Mouse (Mus musculus): ENCODE data around the gene Ttc3. TPM values are rescaled to one million over a fixed set of nuclear protein-coding genes. Genes with fewer than 3 reads are reported as not detected.
"Not testable (repeated sequence)": the region's sequence is repeated elsewhere in the genome, so short reads cannot be mapped to it uniquely, and the experiment has no call there.

Gene Ttc3
- polyA plus RNA-seq, 1 experiment from 2014 or later: 60.3 TPM

DNA sequence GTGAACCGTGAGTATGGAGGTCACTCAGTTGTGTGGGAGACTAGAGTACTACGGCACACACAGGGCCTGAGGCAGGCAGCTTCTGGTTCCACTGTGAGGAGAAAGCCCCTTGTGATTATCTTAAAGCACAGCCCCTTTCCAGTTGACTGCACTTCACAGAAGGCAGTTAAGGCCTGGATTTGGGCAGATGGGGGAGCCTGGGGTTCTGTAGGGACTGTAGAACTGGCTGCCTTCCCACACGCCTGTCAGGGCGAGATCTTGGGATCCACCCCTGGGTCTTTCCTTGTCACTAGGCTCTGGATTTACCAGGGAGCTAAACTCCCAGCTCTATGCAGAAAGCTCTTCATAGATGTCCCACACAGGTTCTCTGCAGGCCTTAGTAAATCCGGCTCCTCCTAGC lies 40.0 kb upstream of the Ttc3 start:
- Histone ChIP-seq H3K9me3 (ENCODE audit: control insufficient read depth, low read length) (no peaks in the 10 kb centered on the region), H3K36me3 (ENCODE audit: control insufficient read depth, insufficient read depth, low read length) (no peaks in the 10 kb centered on the region), H3K4me1 (replicated peaks; ENCODE audit: control insufficient read depth, insufficient read depth) (no peaks in the 10 kb centered on the region), H3K27me3 (ENCODE audit: control insufficient read depth, insufficient read depth, low read length) (no peaks in the 10 kb centered on the region), H3K9ac (ENCODE audit: low read length) (no peak overlapping the region), H3K4me3 (ENCODE audit: low read depth, low read length) (no peak overlapping the region), H3K4me2 (replicated peaks; ENCODE audit: low read depth) (no peak overlapping the region), H3K27ac (replicated peaks) (no peak overlapping the region)
- WGBS: 79% methylated on average over 5 of the region's 5 CpGs
- TF ChIP-seq EP300 (optimal IDR thresholded peaks at IDR 0.05): no peak
- no peak for TF ChIP-seq CTCF (IDR thresholded peaks at IDR 0.05; ENCODE audit: low read depth)
- DNase-seq (ENCODE audit: low spot score): no peak
- no peak for ATAC-seq (ENCODE audit: low FRiP score, low TSS enrichment)

GRCm38 (mm10) chr16:94331233-94331885 lies 39.1 kb upstream of the Ttc3 start:
- H3K4me1 ChIP-seq (replicated peaks; ENCODE audit: control insufficient read depth, insufficient read depth): no peaks in the 10 kb centered on the region
- H3K27me3 ChIP-seq (ENCODE audit: control insufficient read depth, insufficient read depth, low read length): no peaks in the 10 kb centered on the region
- DNase-seq (ENCODE audit: low spot score) (no peak), ATAC-seq (ENCODE audit: low FRiP score, low TSS enrichment) (no peak)
- no peak overlapping the region for H3K9ac ChIP-seq (ENCODE audit: low read length)
- TF ChIP-seq CTCF (IDR thresholded peaks at IDR 0.05; ENCODE audit: low read depth): no peak
- no peak for TF ChIP-seq EP300 (optimal IDR thresholded peaks at IDR 0.05)
- no peak overlapping the region for H3K27ac ChIP-seq (replicated peaks)
- no peak overlapping the region for H3K4me2 ChIP-seq (replicated peaks; ENCODE audit: low read depth)
- H3K36me3 ChIP-seq (ENCODE audit: control insufficient read depth, insufficient read depth, low read length): no peaks in the 10 kb centered on the region
- H3K4me3 ChIP-seq (ENCODE audit: low read depth, low read length): no peak overlapping the region
- H3K9me3 ChIP-seq (ENCODE audit: control insufficient read depth, low read length): no peaks in the 10 kb centered on the region
- 81% methylated on average over 9 of the region's 9 CpGs for WGBS

DNA sequence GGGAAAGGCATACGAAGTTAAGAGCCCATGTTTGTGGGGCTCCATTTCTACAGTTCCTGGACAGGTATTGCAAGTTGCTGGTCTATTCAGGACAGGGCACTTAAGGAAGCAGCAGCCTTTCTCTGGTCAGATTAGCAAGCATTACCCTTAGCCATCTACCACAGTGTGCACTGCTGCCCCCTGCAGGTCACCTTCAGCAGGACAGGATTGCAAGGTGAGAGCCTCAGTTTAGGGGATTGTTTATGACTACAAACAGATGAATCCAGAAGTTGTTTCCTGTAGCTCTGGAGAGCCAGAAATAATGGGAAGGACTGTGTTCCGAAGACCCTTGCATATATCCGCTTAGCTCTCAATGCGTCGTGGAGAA lies 38.5 kb upstream of the Ttc3 start:
- H3K4me2 ChIP-seq (replicated peaks; ENCODE audit: low read depth): no peak overlapping the region
- no peak overlapping the region for H3K27ac ChIP-seq (replicated peaks)
- DNase-seq (ENCODE audit: low spot score): peak; percentile 83
- no peak overlapping the region for H3K9ac ChIP-seq (ENCODE audit: low read length)
- H3K4me3 ChIP-seq (ENCODE audit: low read depth, low read length): no peak overlapping the region
- no peaks in the 10 kb centered on the region for H3K36me3 ChIP-seq (ENCODE audit: control insufficient read depth, insufficient read depth, low read length)
- peak; percentile 53; the same call in 1 of the 2 replicates for ATAC-seq (ENCODE audit: low FRiP score, low TSS enrichment)
- TF ChIP-seq EP300 (optimal IDR thresholded peaks at IDR 0.05): no peak
- peak; percentile 88 for TF ChIP-seq CTCF (IDR thresholded peaks at IDR 0.05; ENCODE audit: low read depth)
- 70% methylated on average over 5 of the region's 5 CpGs for WGBS
- no peaks in the 10 kb centered on the region for H3K27me3 ChIP-seq (ENCODE audit: control insufficient read depth, insufficient read depth, low read length)
- H3K9me3 ChIP-seq (ENCODE audit: control insufficient read depth, low read length): no peaks in the 10 kb centered on the region
- no peaks in the 10 kb centered on the region for H3K4me1 ChIP-seq (replicated peaks; ENCODE audit: control insufficient read depth, insufficient read depth)

DNA sequence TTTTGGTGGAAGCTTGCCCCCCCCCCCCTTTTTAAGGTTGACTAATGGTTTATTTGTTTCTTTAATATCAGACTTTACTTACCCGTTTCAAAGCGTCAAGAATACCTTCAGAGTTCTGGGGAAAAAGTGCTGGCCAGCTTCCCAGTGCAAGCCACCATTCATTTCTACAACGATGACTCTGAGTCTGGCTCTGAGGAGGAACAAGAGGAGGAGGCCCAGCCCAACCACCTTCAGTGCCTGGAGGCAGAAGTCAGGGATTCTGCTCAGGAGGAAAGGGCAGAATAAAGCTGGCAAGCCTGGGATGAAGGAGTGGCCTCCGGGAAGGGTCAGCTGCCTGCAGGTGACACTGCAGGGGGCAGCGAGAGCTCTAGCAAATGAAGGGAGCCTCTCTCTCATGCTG lies 34.8 kb upstream of the Ttc3 start:
- H3K36me3 ChIP-seq (ENCODE audit: control insufficient read depth, insufficient read depth, low read length): no peaks in the 10 kb centered on the region
- DNase-seq (ENCODE audit: low spot score) (no peak), ATAC-seq (ENCODE audit: low FRiP score, low TSS enrichment) (no peak)
- no peak overlapping the region for H3K4me2 ChIP-seq (replicated peaks; ENCODE audit: low read depth)
- H3K27ac ChIP-seq (replicated peaks): no peak overlapping the region
- no peaks in the 10 kb centered on the region for H3K27me3 ChIP-seq (ENCODE audit: control insufficient read depth, insufficient read depth, low read length)
- H3K4me1 ChIP-seq (replicated peaks; ENCODE audit: control insufficient read depth, insufficient read depth): no peaks in the 10 kb centered on the region
- whole genome bisulfite sequencing: 25% methylated on average over 5 of the region's 5 CpGs
- no peaks in the 10 kb centered on the region for H3K9me3 ChIP-seq (ENCODE audit: control insufficient read depth, low read length)
- TF ChIP-seq CTCF (IDR thresholded peaks at IDR 0.05; ENCODE audit: low read depth): no peak
- no peak for TF ChIP-seq EP300 (optimal IDR thresholded peaks at IDR 0.05)
- no peak overlapping the region for H3K4me3 ChIP-seq (ENCODE audit: low read depth, low read length)
- no peak overlapping the region for H3K9ac ChIP-seq (ENCODE audit: low read length)

DNA sequence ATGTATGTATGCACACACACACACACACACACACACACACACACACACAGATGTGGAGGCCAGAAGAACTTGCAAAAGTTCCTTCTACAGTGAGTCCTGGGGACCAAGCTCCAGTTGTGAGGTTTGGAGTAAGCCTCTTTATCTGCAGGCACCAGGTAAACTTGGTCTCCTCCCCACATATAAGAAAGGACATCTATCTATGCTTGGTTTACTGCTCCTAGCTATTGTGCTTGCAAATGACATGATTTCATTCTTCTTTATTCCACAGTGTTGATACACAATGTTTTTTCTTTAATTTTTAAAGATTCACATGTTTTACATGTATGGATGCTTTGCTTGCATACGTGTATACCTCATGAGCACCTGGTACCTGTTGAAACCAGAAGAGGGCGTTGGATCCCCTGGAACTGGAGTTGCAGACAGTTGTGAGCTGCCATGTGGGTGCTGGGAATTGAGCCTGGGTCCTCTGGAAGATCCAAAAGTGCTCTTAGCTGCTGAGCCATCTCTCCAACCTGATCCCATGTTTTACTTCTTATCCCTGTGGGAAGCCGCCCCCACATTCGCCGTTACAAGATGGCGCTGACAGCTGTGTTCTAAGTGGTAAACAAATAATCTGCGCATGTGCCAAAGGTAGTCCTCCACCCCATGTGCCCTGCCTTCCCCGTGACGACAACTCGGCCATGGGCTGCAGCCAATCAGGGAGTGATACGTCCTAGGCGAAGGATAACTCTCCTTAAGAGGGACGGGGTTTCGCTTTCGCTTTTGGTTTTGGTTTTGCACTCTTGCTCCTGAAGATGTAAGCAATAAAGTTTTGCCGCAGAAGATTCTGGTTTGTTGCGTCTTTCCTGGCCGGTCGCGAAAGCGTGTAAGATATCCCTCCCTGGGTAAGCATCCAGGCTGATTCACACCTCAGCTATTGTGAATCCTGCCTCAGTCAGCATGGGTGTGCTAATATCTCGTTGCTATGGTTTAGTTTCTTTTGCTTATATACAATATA lies 31.0 kb upstream of the Ttc3 start:
- H3K9me3 ChIP-seq (ENCODE audit: control insufficient read depth, low read length); H3K36me3 ChIP-seq (ENCODE audit: control insufficient read depth, insufficient read depth, low read length); H3K9ac ChIP-seq (ENCODE audit: low read length); ATAC-seq (ENCODE audit: low FRiP score, low TSS enrichment); H3K27me3 ChIP-seq (ENCODE audit: control insufficient read depth, insufficient read depth, low read length); H3K4me1 ChIP-seq (replicated peaks; ENCODE audit: control insufficient read depth, insufficient read depth); H3K27ac ChIP-seq (replicated peaks); H3K4me2 ChIP-seq (replicated peaks; ENCODE audit: low read depth); H3K4me3 ChIP-seq (ENCODE audit: low read depth, low read length); DNase-seq (ENCODE audit: low spot score): not testable (repeated sequence)
- WGBS: 90% methylated on average over 17 of the region's 22 CpGs

DNA sequence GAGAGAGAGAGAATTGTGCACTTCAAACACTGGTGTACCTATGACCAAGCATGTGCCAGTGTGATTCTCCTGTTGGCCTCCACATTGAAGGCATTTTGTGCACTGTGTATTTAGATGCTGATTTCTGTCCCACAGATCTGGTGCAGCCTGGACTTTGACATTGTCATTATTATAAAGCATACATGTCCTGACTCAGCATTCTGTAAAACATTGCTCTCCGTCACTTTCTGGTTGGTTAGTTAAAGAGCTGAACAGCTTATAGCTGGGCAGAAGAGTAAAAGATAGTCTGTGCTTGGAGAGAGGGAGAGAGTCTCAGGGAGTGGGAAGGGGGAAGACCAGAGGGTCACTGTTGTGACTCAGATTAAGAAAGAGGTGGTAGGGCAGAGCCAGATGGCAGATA lies 24.7 kb upstream of the Ttc3 start:
- WGBS: 88% methylated on average over 1 of the region's 1 CpGs
- TF ChIP-seq EP300 (optimal IDR thresholded peaks at IDR 0.05): no peak
- TF ChIP-seq CTCF (IDR thresholded peaks at IDR 0.05; ENCODE audit: low read depth): no peak

More for the DNA sequence above, 24.7 kb upstream of the Ttc3 start:
- H3K27me3 ChIP-seq (ENCODE audit: control insufficient read depth, insufficient read depth, low read length): no peaks in the 10 kb centered on the region
- ATAC-seq (ENCODE audit: low FRiP score, low TSS enrichment): no peak
- H3K4me3 ChIP-seq (ENCODE audit: low read depth, low read length): no peak overlapping the region
- no peak overlapping the region for H3K9ac ChIP-seq (ENCODE audit: low read length)
- H3K9me3 ChIP-seq (ENCODE audit: control insufficient read depth, low read length): no peaks in the 10 kb centered on the region
- H3K4me1 ChIP-seq (replicated peaks; ENCODE audit: control insufficient read depth, insufficient read depth): no peaks in the 10 kb centered on the region
- H3K36me3 ChIP-seq (ENCODE audit: control insufficient read depth, insufficient read depth, low read length): no peaks in the 10 kb centered on the region
- no peak overlapping the region for H3K4me2 ChIP-seq (replicated peaks; ENCODE audit: low read depth)
- no peak for DNase-seq (ENCODE audit: low spot score)
- H3K27ac ChIP-seq (replicated peaks): no peak overlapping the region
